Mouse (Mus musculus) intestine, postnatal 0 days (tissue): ENCODE measurements around the gene Scaf8. TPM values are rescaled to one million over a fixed set of nuclear protein-coding genes. Genes with fewer than 3 reads are reported as not detected.
A peak's percentile ranks its signal among the peaks of the same experiment; 100 is the strongest.
"Not testable (repeated sequence)": the region's sequence is repeated elsewhere in the genome, so short reads cannot be mapped to it uniquely, and the experiment has no call there.

ENCODE experiments used
- ATAC-seq: fragments of 200-750 bp; cut with Nextera tagmentation; 2 replicates; pipeline ENCODE4 v1.8.0; 2017; ENCODE audit warnings: mild to moderate bottlenecking, moderate TSS enrichment, moderate library complexity
- H3K27ac ChIP-seq: fragments of 300-500 bp; sonication (generic); 2 replicates; pipeline ENCODE4 v1.5.1; 2014; ENCODE audit warnings: mild to moderate bottlenecking, low read depth, low read length, moderate library complexity
- H3K27me3 ChIP-seq: fragments of 300-500 bp; sonication (generic); replicated peaks from 2 replicates; pipeline ENCODE4 v1.6.1; 2014; ENCODE audit warnings: low read length, mixed read lengths; ENCODE audit not compliant: control insufficient read depth, insufficient read depth
- H3K36me3 ChIP-seq: fragments of 300-500 bp; sonication (generic); 2 replicates; pipeline ENCODE4 v1.6.1; 2014; ENCODE audit warnings: mild to moderate bottlenecking, moderate library complexity; ENCODE audit not compliant: control insufficient read depth, insufficient read depth
- H3K4me1 ChIP-seq: fragments of 300-500 bp; sonication (generic); replicated peaks from 2 replicates; pipeline ENCODE4 v1.6.1; 2014; ENCODE audit warnings: antibody characterized with exemption, low read length, mixed read lengths; ENCODE audit not compliant: control insufficient read depth, insufficient read depth
- H3K4me2 ChIP-seq: fragments of 300-500 bp; sonication (generic); replicated peaks from 2 replicates; pipeline ENCODE4 v1.6.1; 2014; ENCODE audit warnings: low read depth, mild to moderate bottlenecking, moderate library complexity
- H3K4me3 ChIP-seq: fragments of 300-500 bp; sonication (generic); 2 replicates; pipeline ENCODE4 v1.5.1; 2014; ENCODE audit warnings: low read depth, low read length
- H3K9ac ChIP-seq: fragments of 300-500 bp; sonication (generic); 2 replicates; pipeline ENCODE4 v1.6.1; 2014; ENCODE audit warnings: mild to moderate bottlenecking, low read depth, low read length
- H3K9me3 ChIP-seq: fragments of 300-500 bp; sonication (generic); 2 replicates; pipeline ENCODE4 v1.6.1; 2016; ENCODE audit warnings: mixed run types; ENCODE audit not compliant: control insufficient read depth
- CTCF ChIP-seq: sonication (generic); IDR thresholded peaks from 2 replicates; pipeline ENCODE4 v1.5.1; 2016; ENCODE audit warnings: low read depth, mild to moderate bottlenecking, control low read depth, antibody characterized with exemption, moderate library complexity
- WGBS: fragments of 180-500 bp; shearing (Covaris S2); extraction: QIAGEN DNeasy Blood & Tissue Kit; methylation state at CpG from one replicate; pipeline ENCODE4 v1.1.7; 2014; 5-methylcytosine and 5-hydroxymethylcytosine counted together
- polyA plus RNA-seq: library from polyadenylated mRNA; unstranded; fragments of >200 nt; fragmentation: Nextera tagmentation; extraction: Ambion mirVana; gene quantifications from 2 replicates; pipeline ENCODE4 v1.2.1, GENCODE M21; 2015

Scaf8 gene
- polyA plus RNA-seq, 1 experiment from 2014 or later, result 8.3 TPM

- Histone ChIP-seq H3K4me3 (peak overlapping the region; percentile 90), H3K9ac (peak overlapping the region; percentile 97), H3K9me3 (no peaks in the 10 kb centered on the region), H3K4me2 (peak overlapping the region; percentile 84), H3K27ac (peak overlapping the region; percentile 96), H3K27me3 (no peaks in the 10 kb centered on the region), H3K36me3 (no peaks in the 10 kb centered on the region), H3K4me1 (0 out of 2 replicates have a peak, but pooled peaks cover 3% of the 10 kb centered on the region)
- peak; percentile 56 for ATAC-seq
- TF ChIP-seq CTCF, result no peak
- under 1% methylated on average over 38 of the region's 47 CpGs for WGBS
Observed at GRCm38 (mm10) chr17:3115380-3115974, 705 bp downstream of the Scaf8 start.

- H3K27me3 ChIP-seq, H3K27ac ChIP-seq, H3K4me2 ChIP-seq, H3K9me3 ChIP-seq, H3K36me3 ChIP-seq, H3K4me1 ChIP-seq, H3K9ac ChIP-seq, H3K4me3 ChIP-seq: not testable (repeated sequence)
- ATAC-seq, result peak; percentile 77
- WGBS, result 61% methylated on average over 8 of the region's 8 CpGs
Observed at GRCm38 (mm10) chr17:3120949-3121348, 6.2 kb downstream of the Scaf8 start.

GRCm38 (mm10) chr17:3123581-3123980 is 8.8 kb downstream of the Scaf8 start:
- H3K27ac ChIP-seq, H3K4me2 ChIP-seq, H3K36me3 ChIP-seq, H3K9ac ChIP-seq, H3K27me3 ChIP-seq, H3K9me3 ChIP-seq, H3K4me3 ChIP-seq, H3K4me1 ChIP-seq, ATAC-seq: not testable (repeated sequence)
- 32% methylated on average over 1 of the region's 1 CpGs for WGBS

- no peak for ATAC-seq
- no peak for TF ChIP-seq CTCF
- 85% methylated on average over 1 of the region's 1 CpGs for WGBS
- H3K4me1 ChIP-seq, result no peaks in the 10 kb centered on the region
- H3K27me3 ChIP-seq, result no peaks in the 10 kb centered on the region
- H3K4me3 ChIP-seq, result no peak overlapping the region
- H3K4me2 ChIP-seq, result no peak overlapping the region
- H3K9ac ChIP-seq, result no peak overlapping the region
- H3K27ac ChIP-seq, result no peak overlapping the region
- no peaks in the 10 kb centered on the region for H3K9me3 ChIP-seq
- peaks cover 16% of the 10 kb centered on the region; the same call in 1 of the 2 replicates for H3K36me3 ChIP-seq
Observed at GRCm38 (mm10) chr17:3128716-3129115, 13.9 kb downstream of the Scaf8 start.

- Histone ChIP-seq H3K9me3 (no peaks in the 10 kb centered on the region), H3K4me2 (no peak overlapping the region), H3K9ac (no peak overlapping the region), H3K36me3 (peaks cover 16% of the 10 kb centered on the region; the same call in 1 of the 2 replicates), H3K27me3 (no peaks in the 10 kb centered on the region), H3K4me3 (no peak overlapping the region), H3K27ac (no peak overlapping the region), H3K4me1 (no peaks in the 10 kb centered on the region)
- 88% methylated on average over 3 of the region's 3 CpGs for WGBS
- TF ChIP-seq CTCF, result no peak
- no peak for ATAC-seq
Observed at GRCm38 (mm10) chr17:3129791-3130190, 15.0 kb downstream of the Scaf8 start.

- H3K27ac ChIP-seq, result no peak overlapping the region
- H3K27me3 ChIP-seq, result no peaks in the 10 kb centered on the region
- no peak for ATAC-seq
- peaks cover 12% of the 10 kb centered on the region for H3K36me3 ChIP-seq
- no peaks in the 10 kb centered on the region for H3K9me3 ChIP-seq
- H3K4me1 ChIP-seq, result no peaks in the 10 kb centered on the region
- TF ChIP-seq CTCF, result no peak
- H3K9ac ChIP-seq, result no peak overlapping the region
- H3K4me3 ChIP-seq, result no peak overlapping the region
- no peak overlapping the region for H3K4me2 ChIP-seq
Observed at GRCm38 (mm10) chr17:3135346-3135745, 20.6 kb downstream of the Scaf8 start.

GRCm38 (mm10) chr17:3136127-3136526 is 21.4 kb downstream of the Scaf8 start:
- no peaks in the 10 kb centered on the region for H3K4me1 ChIP-seq
- ATAC-seq, result no peak
- no peak overlapping the region for H3K4me2 ChIP-seq
- no peaks in the 10 kb centered on the region for H3K27me3 ChIP-seq
- 84% methylated on average over 7 of the region's 7 CpGs for WGBS
- H3K36me3 ChIP-seq, result peaks cover 15% of the 10 kb centered on the region
- H3K4me3 ChIP-seq, result no peak overlapping the region
- H3K9ac ChIP-seq, result no peak overlapping the region
- no peak for TF ChIP-seq CTCF
- H3K9me3 ChIP-seq, result no peaks in the 10 kb centered on the region
- H3K27ac ChIP-seq, result no peak overlapping the region
